Mouse (Mus musculus) neural tube, embryonic 12.5 days (tissue): Measurements from ENCODE around the gene Hnrnpab. TPM values are rescaled to one million over a fixed set of nuclear protein-coding genes. Genes with fewer than 3 reads are reported as not detected.
A peak's percentile ranks its signal among the peaks of the same experiment; 100 is the strongest.
"Not testable (repeated sequence)": the region's sequence is repeated elsewhere in the genome, so short reads cannot be mapped to it uniquely, and the experiment has no call there.

ENCODE experiments used
- ATAC-seq: fragments of 200-750 bp; cut with Nextera tagmentation; 2 replicates; pipeline ENCODE4 v1.8.0; 2017; ENCODE audit warnings: low read depth, mild to moderate bottlenecking, moderate TSS enrichment, moderate library complexity; ENCODE audit not compliant: low FRiP score
- H3K27ac ChIP-seq: fragments of 300-500 bp; sonication (generic); 2 replicates; pipeline ENCODE4 v1.5.1; 2016
- H3K27me3 ChIP-seq: fragments of 300-500 bp; sonication (generic); replicated peaks from 2 replicates; pipeline ENCODE4 v1.6.1; 2016; ENCODE audit warnings: mild to moderate bottlenecking
- H3K36me3 ChIP-seq: fragments of 300-500 bp; sonication (generic); 2 replicates; pipeline ENCODE4 v1.6.1; 2016; ENCODE audit warnings: mild to moderate bottlenecking
- H3K4me1 ChIP-seq: fragments of 300-500 bp; sonication (generic); 2 replicates; pipeline ENCODE4 v1.6.1; 2016
- H3K4me2 ChIP-seq: fragments of 300-500 bp; sonication (generic); replicated peaks from 2 replicates; pipeline ENCODE4 v1.6.1; 2016; ENCODE audit warnings: mild to moderate bottlenecking
- H3K4me3 ChIP-seq: fragments of 300-500 bp; sonication (generic); 2 replicates; pipeline ENCODE4 v1.5.1; 2016
- H3K9ac ChIP-seq: fragments of 300-500 bp; sonication (generic); 2 replicates; pipeline ENCODE4 v1.6.1; 2016; ENCODE audit warnings: mild to moderate bottlenecking
- H3K9me3 ChIP-seq: fragments of 300-500 bp; sonication (generic); 2 replicates; pipeline ENCODE4 v1.6.1; 2016; ENCODE audit warnings: mild to moderate bottlenecking
- WGBS: fragments of 180-500 bp; shearing (Covaris S2); methylation state at CpG from one replicate; pipeline ENCODE4 v1.1.7; 2016; 5-methylcytosine and 5-hydroxymethylcytosine counted together
- polyA plus RNA-seq: library from polyadenylated mRNA; unstranded; fragments of >200 nt; fragmentation: Nextera tagmentation; extraction: Ambion mirVana; gene quantifications from 2 replicates; pipeline ENCODE4 v1.2.1, GENCODE M21; 2016

Gene Hnrnpab
- polyA plus RNA-seq, 1 experiment from 2014 or later, result 808 TPM

DNA sequence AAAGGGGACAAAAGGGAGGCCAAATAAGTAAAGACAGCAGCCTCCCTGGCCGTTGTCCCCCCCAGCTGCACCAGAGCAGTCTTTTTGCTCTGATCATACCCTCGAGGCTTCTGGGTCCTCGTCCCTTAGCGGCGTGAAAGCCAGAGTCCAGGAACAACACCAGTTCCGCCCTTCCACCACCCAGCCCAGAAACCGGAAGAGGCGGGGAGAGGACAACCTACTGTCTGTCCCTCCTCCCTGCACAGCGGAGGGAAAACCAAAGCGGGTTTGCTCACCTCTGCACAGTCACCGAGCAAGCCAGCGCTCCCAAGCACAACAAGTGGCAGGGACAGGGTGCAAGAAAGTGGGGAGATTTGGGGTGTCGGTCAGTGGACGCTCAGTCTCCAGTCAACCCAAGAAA, 9.0 kb upstream of the Hnrnpab start:
- Histone ChIP-seq H3K4me3 (peak overlapping the region; percentile 24), H3K9me3 (no peaks in the 10 kb centered on the region), H3K27me3 (no peaks in the 10 kb centered on the region), H3K27ac (no peak overlapping the region), H3K9ac (peak overlapping the region; percentile 42; the same call in 1 of the 2 replicates), H3K4me2 (peak overlapping the region; percentile 59), H3K4me1 (peaks cover 14% of the 10 kb centered on the region), H3K36me3 (no peaks in the 10 kb centered on the region)
- ATAC-seq, result 0 out of 2 replicates have a peak, but pooled peaks have one; percentile 14
- 6% methylated on average over 14 of the region's 14 CpGs for WGBS

DNA sequence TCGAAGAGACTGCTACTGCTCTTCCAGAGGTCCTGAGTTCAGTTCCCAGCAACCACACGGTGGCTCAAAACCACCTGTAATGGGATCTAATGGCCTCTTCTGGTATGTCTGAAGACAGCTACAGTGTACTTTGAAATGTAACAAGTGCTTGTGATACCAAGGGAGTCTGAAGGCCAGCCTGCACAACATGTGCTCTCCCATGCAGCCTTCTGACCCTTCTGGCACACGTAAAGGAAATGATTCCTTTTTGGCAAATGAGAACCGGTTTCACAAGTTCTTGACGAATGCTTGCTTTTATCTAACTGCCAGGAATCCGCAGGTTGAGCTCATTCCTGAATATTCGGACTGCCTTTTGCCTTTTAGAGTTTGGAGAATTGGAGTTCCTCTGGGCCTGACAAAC, 8.5 kb upstream of the Hnrnpab start:
- WGBS, result 55% methylated on average over 7 of the region's 7 CpGs
- ATAC-seq, result no peak
- no peak overlapping the region for H3K27ac ChIP-seq

DNA sequence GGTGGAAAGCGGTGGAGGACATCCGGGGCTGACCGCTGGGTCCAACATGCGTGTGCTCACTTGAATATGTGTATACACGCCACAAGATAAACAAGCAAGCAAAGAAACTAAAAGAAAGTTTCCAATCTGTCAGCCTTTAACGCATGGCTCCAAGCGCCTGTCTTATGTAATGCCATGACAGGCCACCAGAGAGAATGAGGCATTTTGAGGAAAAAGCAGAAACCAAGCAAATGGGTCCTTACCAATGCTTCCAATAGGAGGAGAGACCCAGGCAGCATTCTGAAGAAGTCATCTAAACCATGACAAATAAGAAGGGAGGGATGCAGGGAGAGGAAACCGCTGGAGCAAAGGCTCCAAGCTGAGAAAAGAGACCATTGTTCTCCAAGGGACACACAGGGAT, 7.6 kb upstream of the Hnrnpab start:
- H3K4me1 ChIP-seq, result peaks cover 8% of the 10 kb centered on the region; the same call in 1 of the 2 replicates
- H3K4me2 ChIP-seq, result no peak overlapping the region
- H3K4me3 ChIP-seq, result no peak overlapping the region
- no peaks in the 10 kb centered on the region for H3K9me3 ChIP-seq
- WGBS, result 84% methylated on average over 8 of the region's 8 CpGs
- H3K27me3 ChIP-seq, result no peaks in the 10 kb centered on the region
- no peak overlapping the region for H3K9ac ChIP-seq
- ATAC-seq, result no peak
- H3K27ac ChIP-seq, result no peak overlapping the region
- no peaks in the 10 kb centered on the region for H3K36me3 ChIP-seq

More for the DNA sequence above, 8.5 kb upstream of the Hnrnpab start:
- Histone ChIP-seq H3K9me3 (no peaks in the 10 kb centered on the region), H3K9ac (peak overlapping the region; percentile 42; the same call in 1 of the 2 replicates), H3K4me2 (peak overlapping the region; percentile 59), H3K27me3 (no peaks in the 10 kb centered on the region), H3K4me3 (0 out of 2 replicates have a peak overlapping the region, but pooled peaks have one; percentile 24), H3K4me1 (peaks cover 10% of the 10 kb centered on the region), H3K36me3 (no peaks in the 10 kb centered on the region)

DNA sequence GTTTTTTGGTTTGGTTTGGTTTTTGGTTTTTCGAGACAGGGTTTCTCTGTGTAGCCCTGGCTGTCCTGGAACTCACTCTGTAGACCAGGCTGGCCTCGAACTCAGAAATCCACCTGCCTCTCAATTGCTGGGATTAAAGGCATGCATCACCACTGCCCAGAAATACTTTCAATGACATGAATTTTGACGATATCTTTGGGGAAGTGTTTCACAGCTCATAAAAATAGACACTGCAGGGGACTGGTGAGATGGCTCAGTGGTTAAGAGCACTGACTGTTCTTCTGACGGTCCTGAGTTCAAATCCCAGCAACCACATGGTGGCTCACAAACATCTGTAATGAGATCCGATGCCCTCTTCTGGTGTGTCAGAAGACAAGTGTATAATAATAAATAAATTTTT, 3.3 kb upstream of the Hnrnpab start:
- not testable (repeated sequence) for H3K4me1 ChIP-seq, H3K36me3 ChIP-seq, H3K9me3 ChIP-seq, H3K4me3 ChIP-seq, H3K27me3 ChIP-seq, ATAC-seq, H3K27ac ChIP-seq, H3K4me2 ChIP-seq, H3K9ac ChIP-seq
- 89% methylated on average over 5 of the region's 5 CpGs for WGBS

DNA sequence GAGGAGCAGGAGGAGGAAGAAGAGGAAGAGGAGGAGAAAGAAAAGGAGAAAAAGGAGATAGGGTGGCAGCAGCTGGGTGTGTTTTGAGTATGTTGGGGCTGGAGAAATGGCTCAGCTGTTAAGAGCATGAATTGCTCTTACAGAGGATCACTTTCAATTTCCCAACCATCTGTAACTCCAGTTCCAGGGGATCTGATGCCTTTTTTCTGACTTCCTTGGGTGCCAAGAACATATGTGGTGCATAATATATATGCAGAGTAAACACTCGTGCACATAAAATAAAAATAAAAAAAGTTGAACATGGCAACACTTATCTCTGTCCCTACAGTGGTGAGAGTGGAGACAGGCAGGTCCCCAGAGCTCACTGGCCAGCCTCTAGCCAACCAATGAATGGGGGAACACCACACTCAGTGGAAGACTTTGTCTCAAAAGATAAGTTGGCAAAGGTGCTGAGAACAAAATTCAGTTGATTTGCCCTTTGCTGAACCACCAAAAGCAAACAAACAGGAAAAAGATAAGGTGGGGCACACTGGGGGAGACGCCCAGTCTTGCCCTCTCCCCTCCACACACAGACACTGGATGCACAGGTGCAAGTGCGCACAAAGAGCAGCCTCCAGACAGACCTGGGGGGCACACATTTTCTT, 2.7 kb upstream of the Hnrnpab start:
- Histone ChIP-seq H3K27ac (no peak overlapping the region), H3K4me1 (peaks cover 9% of the 10 kb centered on the region), H3K4me2 (no peak overlapping the region), H3K36me3 (peaks cover 8% of the 10 kb centered on the region), H3K9ac (no peak overlapping the region), H3K27me3 (no peaks in the 10 kb centered on the region), H3K4me3 (no peak overlapping the region), H3K9me3 (no peaks in the 10 kb centered on the region)
- WGBS, result 86% methylated on average over 3 of the region's 3 CpGs
- no peak for ATAC-seq

DNA sequence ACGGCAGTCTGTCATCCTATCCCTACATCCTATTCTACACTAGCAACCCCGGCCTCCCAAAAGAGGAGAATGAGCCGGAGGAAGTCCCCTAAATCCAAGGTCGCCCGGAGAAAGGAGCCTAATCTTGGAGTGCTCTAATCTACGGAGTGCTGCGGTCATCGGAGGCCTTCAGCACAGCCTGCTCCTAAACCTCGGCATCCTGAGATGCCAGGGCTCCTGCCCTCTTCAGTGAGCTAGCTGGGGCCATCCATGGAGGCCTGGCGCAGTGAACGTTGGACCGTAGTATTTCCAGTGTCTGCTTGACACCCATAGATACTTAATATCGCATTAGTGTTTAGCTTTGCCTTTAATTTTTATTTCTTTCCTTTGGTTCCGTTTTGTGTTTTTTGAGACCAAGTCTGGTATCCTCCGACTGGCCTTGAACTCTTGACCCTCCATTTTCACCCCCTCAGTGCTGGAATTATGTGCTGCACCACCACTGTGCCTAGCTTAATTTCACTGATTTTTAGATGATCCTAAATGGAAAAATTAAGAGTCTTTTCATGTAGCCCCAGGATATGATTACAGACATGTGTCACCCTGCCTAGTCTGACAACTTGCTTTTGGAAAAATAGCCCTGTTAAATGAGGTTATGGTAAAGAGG, 570 bp upstream of the Hnrnpab start:
- WGBS, result 11% methylated on average over 15 of the region's 15 CpGs
- Histone ChIP-seq H3K27me3 (no peaks in the 10 kb centered on the region), H3K9me3 (no peaks in the 10 kb centered on the region), H3K27ac (peak overlapping the region; percentile 80), H3K36me3 (peaks cover 30% of the 10 kb centered on the region), H3K4me2 (peak overlapping the region; percentile 66), H3K9ac (peak overlapping the region; percentile 64), H3K4me3 (peak overlapping the region; percentile 100), H3K4me1 (peaks cover 25% of the 10 kb centered on the region)
- peak; percentile 75 for ATAC-seq

DNA sequence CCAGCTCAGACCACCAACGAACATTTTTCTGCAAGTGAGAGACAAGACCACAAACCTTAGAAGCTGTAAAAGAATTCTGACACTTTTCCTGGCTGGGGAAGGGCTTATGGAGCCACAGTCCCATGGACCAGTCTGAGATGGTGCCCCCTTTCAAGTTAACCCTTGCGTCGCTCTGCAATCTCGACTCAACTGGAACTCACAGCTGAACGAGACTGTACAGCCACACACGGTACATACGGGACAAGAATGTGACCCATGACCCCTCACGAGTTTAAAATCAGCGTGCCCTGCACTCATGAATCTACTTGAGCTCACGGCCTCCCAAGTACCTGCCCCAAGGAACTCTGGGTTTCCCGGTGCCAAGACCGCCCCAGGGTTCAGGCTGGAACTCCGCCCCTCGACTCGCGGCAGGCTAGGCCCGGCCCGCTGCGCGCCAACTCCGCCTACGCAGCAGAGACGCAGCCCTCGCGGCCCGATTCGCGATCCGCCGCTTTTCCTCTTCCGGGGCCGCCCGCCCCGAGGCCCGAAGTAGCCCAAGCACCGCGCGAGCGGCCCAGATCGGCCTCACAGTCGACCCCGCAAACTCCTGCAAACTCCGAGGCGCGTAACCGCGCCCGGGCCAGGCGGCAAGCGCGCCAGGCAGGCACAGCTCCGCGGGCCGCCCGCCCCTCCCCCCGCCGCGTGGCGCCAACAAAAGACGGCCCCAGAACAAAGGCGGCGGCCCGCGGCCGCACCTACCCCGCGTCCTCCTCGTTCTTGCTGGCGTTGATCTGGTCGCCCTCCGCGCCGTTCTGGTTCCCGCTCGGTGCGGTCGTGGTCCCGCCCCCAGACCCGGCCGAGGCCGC, 823 bp downstream of the Hnrnpab start:
- peak; percentile 57 for ATAC-seq
- WGBS, result under 1% methylated on average over 81 of the region's 81 CpGs
- H3K4me3 ChIP-seq, result peak overlapping the region; percentile 100
- H3K27me3 ChIP-seq, result no peaks in the 10 kb centered on the region
- no peaks in the 10 kb centered on the region for H3K9me3 ChIP-seq
- peak overlapping the region; percentile 91 for H3K4me2 ChIP-seq
- peak overlapping the region; percentile 100 for H3K9ac ChIP-seq
- H3K36me3 ChIP-seq, result peaks cover 44% of the 10 kb centered on the region
- H3K4me1 ChIP-seq, result peaks cover 28% of the 10 kb centered on the region
- H3K27ac ChIP-seq, result peak overlapping the region; percentile 93

DNA sequence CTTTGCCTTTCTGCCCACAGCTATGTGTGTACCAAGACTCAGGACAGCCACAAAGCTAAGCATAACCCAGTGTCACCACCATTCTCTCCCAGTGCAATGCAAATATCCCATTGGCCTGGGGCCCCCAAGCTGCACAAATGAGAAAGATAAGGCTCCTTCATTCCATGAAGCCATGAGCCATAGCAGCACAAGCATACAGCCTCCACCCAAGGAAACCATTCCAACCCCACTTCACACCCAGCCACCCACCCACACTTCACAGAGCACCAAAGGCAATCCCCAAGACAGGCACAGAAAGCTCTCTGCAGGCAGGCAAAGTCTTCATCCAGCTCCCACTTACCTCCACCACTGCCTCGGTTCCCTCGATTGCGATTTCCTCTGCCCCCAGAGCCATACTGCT, 4.4 kb downstream of the Hnrnpab start:
- 0 out of 2 replicates have a peak overlapping the region, but pooled peaks have one; percentile 1 for H3K4me2 ChIP-seq
- no peak for ATAC-seq

DNA sequence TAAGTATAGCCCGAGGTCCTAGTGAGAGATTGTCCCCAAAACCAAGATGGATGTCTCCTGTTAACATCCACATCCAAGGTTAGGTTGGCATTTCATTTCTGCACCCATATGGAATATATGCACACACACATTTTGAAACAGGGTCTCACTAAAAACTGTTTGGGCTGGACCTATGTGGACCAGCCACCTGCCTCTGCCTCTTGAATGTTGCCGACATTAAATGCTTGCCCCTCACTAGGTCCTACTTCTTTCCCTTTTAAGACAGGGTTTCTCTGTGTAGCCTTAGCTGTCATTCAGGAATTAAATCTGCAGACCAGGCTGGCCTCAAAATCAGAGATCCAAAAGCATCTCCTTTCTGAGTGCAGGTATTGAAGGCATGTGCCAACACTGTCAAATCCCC, 9.1 kb downstream of the Hnrnpab start:
- Histone ChIP-seq H3K27me3 (no peaks in the 10 kb centered on the region), H3K9ac (no peak overlapping the region), H3K27ac (no peak overlapping the region), H3K4me1 (peaks cover 6% of the 10 kb centered on the region), H3K36me3 (peaks cover 100% of the 10 kb centered on the region), H3K4me3 (no peak overlapping the region), H3K4me2 (no peak overlapping the region), H3K9me3 (no peaks in the 10 kb centered on the region)
- WGBS, result 81% methylated on average over 2 of the region's 2 CpGs
- ATAC-seq, result no peak

More for the DNA sequence above, 4.4 kb downstream of the Hnrnpab start:
- no peaks in the 10 kb centered on the region for H3K27me3 ChIP-seq
- peaks cover 28% of the 10 kb centered on the region for H3K4me1 ChIP-seq
- peak overlapping the region; percentile 17; the same call in 1 of the 2 replicates for H3K9ac ChIP-seq
- no peak overlapping the region for H3K27ac ChIP-seq
- peaks cover 80% of the 10 kb centered on the region for H3K36me3 ChIP-seq
- no peaks in the 10 kb centered on the region for H3K9me3 ChIP-seq
- H3K4me3 ChIP-seq, result no peak overlapping the region
- WGBS, result 93% methylated on average over 3 of the region's 3 CpGs

DNA sequence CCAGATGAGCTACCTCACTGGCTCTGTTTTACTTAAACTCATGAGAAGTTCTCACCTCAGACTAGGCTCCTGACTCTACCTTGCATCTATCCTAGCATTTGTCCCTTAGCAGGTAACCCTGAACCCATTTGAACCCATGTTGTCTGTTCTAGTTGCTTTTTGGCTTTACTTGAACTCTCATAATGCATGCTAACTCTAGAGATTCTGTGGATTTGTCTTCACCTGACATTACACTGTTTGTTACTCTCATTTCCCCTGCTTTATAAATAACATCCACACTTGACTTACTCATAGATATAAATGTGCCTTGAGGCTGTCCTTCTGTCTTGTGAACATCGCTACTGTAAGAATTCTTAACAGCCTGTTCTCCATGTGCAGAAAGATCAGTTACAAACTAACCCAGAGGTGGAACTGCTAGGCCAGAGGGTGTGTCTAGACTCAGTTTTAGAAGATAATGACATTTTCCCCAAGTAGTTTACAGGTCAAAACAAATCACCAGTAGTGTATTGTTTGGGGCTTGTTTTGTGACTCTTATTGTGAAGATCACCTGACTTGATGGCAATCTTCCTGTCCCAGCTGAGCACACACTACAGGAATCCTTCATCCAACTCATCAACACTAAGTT, 11.1 kb downstream of the Hnrnpab start:
- no peak for ATAC-seq
- WGBS, result 90% methylated on average over 1 of the region's 1 CpGs
- no peaks in the 10 kb centered on the region for H3K4me1 ChIP-seq
- no peak overlapping the region for H3K27ac ChIP-seq
- H3K4me2 ChIP-seq, result no peak overlapping the region
- H3K9me3 ChIP-seq, result no peaks in the 10 kb centered on the region
- H3K4me3 ChIP-seq, result no peak overlapping the region
- no peaks in the 10 kb centered on the region for H3K27me3 ChIP-seq
- no peak overlapping the region for H3K9ac ChIP-seq
- peaks cover 100% of the 10 kb centered on the region for H3K36me3 ChIP-seq

DNA sequence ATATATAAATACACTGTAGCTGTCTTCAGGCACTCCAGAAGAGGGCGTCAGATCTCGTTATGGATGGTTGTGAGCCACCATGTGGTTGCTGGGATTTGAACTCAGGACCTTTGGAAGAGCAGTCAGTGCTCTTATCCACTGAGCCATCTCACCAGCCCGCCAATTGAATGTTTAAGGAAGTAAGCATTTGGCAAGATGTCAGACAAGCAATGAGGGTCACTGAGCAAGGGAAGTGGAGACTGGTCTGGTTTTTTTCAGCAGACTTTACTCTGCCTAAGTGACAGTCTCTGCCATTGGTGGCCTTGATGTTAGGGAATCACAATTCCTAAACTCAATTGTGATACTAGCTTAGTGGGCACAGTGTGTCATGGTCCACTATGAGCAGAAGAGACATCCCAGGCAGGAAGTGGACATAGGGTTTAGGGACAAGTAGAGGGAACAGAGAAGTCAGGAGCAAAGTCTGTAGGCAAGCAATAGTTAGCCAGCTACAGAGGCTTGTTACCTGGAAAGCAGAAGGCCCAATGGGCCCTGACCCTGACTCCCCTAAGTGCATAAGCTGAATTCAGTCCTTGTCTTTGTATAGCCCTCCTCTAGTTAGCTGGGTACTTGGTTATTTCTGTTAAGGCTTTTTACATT, 11.8 kb downstream of the Hnrnpab start:
- Histone ChIP-seq H3K9me3 (no peaks in the 10 kb centered on the region), H3K27ac (no peak overlapping the region), H3K4me2 (no peak overlapping the region), H3K9ac (no peak overlapping the region), H3K4me1 (no peaks in the 10 kb centered on the region), H3K36me3 (peaks cover 99% of the 10 kb centered on the region), H3K4me3 (no peak overlapping the region), H3K27me3 (no peaks in the 10 kb centered on the region)
- ATAC-seq, result no peak
- 84% methylated on average over 3 of the region's 3 CpGs for WGBS
